In the genomic region with DNA sequence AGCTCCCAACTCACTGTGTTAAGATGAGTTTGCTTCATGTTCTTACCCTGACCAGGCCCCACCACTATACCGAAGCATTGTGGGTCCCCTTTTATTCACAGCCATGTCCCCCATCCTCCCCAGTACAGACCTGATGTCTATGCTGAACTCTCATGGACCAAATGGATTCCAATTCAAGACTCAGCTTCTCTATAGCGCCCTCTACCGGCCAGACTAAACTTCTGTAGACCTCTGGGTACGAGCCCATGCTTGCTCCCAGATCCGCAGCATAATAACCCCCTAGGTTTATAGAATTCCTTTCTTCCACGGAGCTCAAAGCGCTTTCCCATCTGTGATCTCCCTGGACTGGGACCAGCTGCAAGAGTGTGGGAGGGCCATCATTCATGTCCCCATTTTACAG, we compare ENCODE assay signal across 8 mouse cellular contexts. TPM values are rescaled to one million over a fixed set of nuclear protein-coding genes. Genes with fewer than 3 reads are reported as not detected.
DNase-seq lines count a peak whose midpoint lies in the region; ATAC-seq and TF ChIP-seq lines count a peak whose summit lies in the region.

No protein-coding gene starts in this region.

- H3K36me3 ChIP-seq in liver, postnatal 0 days (replicated peaks; ENCODE audit: insufficient read depth, low read length), result no peaks in the 10 kb centered on the region

- H3K9me3 ChIP-seq in liver, postnatal 0 days (ENCODE audit: low read length), result peaks cover 4% of the 10 kb centered on the region

- no peak for ATAC-seq in liver, postnatal 0 days
- ATAC-seq in monocyte, adult 5-6 weeks (replicated peaks; ENCODE audit: insufficient number of reproducible peaks, low FRiP score, low TSS enrichment, poor library complexity, severe bottlenecking), result no peak

- no peak overlapping the region for H3K27ac ChIP-seq in liver, postnatal 0 days (ENCODE audit: low read depth)

- H3K4me1 ChIP-seq in liver, postnatal 0 days (ENCODE audit: insufficient read depth), result no peaks in the 10 kb centered on the region; the same call in 1 of the 2 replicates

- no peak overlapping the region for H3K4me2 ChIP-seq in liver, postnatal 0 days (ENCODE audit: low read depth, low read length)

- no peak overlapping the region for H3K4me3 ChIP-seq in liver, postnatal 0 days (ENCODE audit: low read depth, low read length)

- no peaks in the 10 kb centered on the region for H3K27me3 ChIP-seq in liver, postnatal 0 days (ENCODE audit: insufficient read depth, low read length)

- no peak for TF ChIP-seq EP300 in liver, postnatal 0 days (IDR thresholded peaks at IDR 0.05; ENCODE audit: low read depth)

- WGBS in liver, postnatal 0 days (ENCODE audit: insufficient replicate concordance), result 37% methylated on average over 7 of the region's 7 CpGs

- DNase-seq in kidney, postnatal 10 days, result peak; percentile 50
- no peak for DNase-seq in kidney, adult 8-10 months
- peak; percentile 86 for DNase-seq in ES-CJ7 (ENCODE audit: low read depth, low spot score)
- peak; percentile 50 to 69 for DNase-seq in adrenal gland, postnatal 36 days
- peak; percentile 61 for DNase-seq in liver, postnatal 0 days
- DNase-seq in right cerebral cortex, adult 18-20 months, result no peak
- no peak for DNase-seq in urinary bladder, adult 2 months (ENCODE audit: low spot score)

- TF ChIP-seq CTCF in liver, postnatal 0 days (IDR thresholded peaks at IDR 0.05; ENCODE audit: low read depth), result peak; percentile 72

- no peak overlapping the region for H3K9ac ChIP-seq in liver, postnatal 0 days (replicated peaks)

RNA-seq across cellular contexts. Expression of gene Fam131c, which starts 7.2 kb away (rescaled TPM):
- total RNA-seq in adrenal gland, postnatal 36 days (2021), result 1 to 10 TPM; 1.8 to 2.7 TPM
- polyA plus RNA-seq in liver, postnatal 0 days (2015; fragmentation: Nextera tagmentation; extraction: Ambion mirVana), result 0.53 and 0.96 TPM in 2 replicates
- not detected in 3 replicates for total RNA-seq in monocyte, adult 5-6 weeks (2017)
- 0.28 and 0.66 TPM in 2 replicates for polyA plus RNA-seq in urinary bladder, adult 2 months (2012; rRNA removed)

RNA-seq across cellular contexts. Expression of gene Clcnka, which starts 37.7 kb away (rescaled TPM):
- not detected for total RNA-seq in adrenal gland, postnatal 36 days (2021)
- polyA plus RNA-seq in liver, postnatal 0 days (2015; fragmentation: Nextera tagmentation; extraction: Ambion mirVana), result not detected in 2 replicates
- total RNA-seq in monocyte, adult 5-6 weeks (2017), result not detected in 3 replicates
- not detected in 2 replicates for polyA plus RNA-seq in urinary bladder, adult 2 months (2012; rRNA removed)

RNA-seq across cellular contexts. Expression of gene Clcnkb, which starts 55.0 kb away (rescaled TPM):
- not detected for total RNA-seq in adrenal gland, postnatal 36 days (2021)
- polyA plus RNA-seq in liver, postnatal 0 days (2015; fragmentation: Nextera tagmentation; extraction: Ambion mirVana), result not detected in 2 replicates
- not detected in 3 replicates for total RNA-seq in monocyte, adult 5-6 weeks (2017)
- 0.30 TPM in 1 of 2 replicates, not detected in the other for polyA plus RNA-seq in urinary bladder, adult 2 months (2012; rRNA removed)

RNA-seq across cellular contexts. Expression of gene Hspb7, which starts 59.7 kb away (rescaled TPM):
- under 1 TPM; 0.33 to 0.46 TPM for total RNA-seq in adrenal gland, postnatal 36 days (2021)
- polyA plus RNA-seq in liver, postnatal 0 days (2015; fragmentation: Nextera tagmentation; extraction: Ambion mirVana), result 0.04 and 0.49 TPM in 2 replicates
- total RNA-seq in monocyte, adult 5-6 weeks (2017), result 0.64 TPM in 1 of 3 replicates, not detected in the others
- polyA plus RNA-seq in urinary bladder, adult 2 months (2012; rRNA removed), result 30.6 and 48.4 TPM in 2 replicates

RNA-seq across cellular contexts. Expression of gene Epha2, which starts 59.8 kb away (rescaled TPM):
- 10 to 100 TPM; 14.4 to 23.6 TPM for total RNA-seq in adrenal gland, postnatal 36 days (2021)
- 1.5 and 2.4 TPM in 2 replicates for polyA plus RNA-seq in liver, postnatal 0 days (2015; fragmentation: Nextera tagmentation; extraction: Ambion mirVana)
- not detected in 3 replicates for total RNA-seq in monocyte, adult 5-6 weeks (2017)
- 20.2 and 25.6 TPM in 2 replicates for polyA plus RNA-seq in urinary bladder, adult 2 months (2012; rRNA removed)

Comparison
In these comparisons a context has a peak if more than half of its experiments do, and no peak if none do; other contexts are left out.
1. DNase-seq: peak in kidney, postnatal 10 days (single experiment), ES-CJ7 (single experiment), adrenal gland, postnatal 36 days (2 of 2) and liver, postnatal 0 days (single experiment); none in kidney, adult 8-10 months (0 of 2), right cerebral cortex, adult 18-20 months (single experiment) and urinary bladder, adult 2 months (single experiment).